Mouse (Mus musculus) G1E (cell line): ENCODE results near the gene Csdc2. TPM values are rescaled to one million over a fixed set of nuclear protein-coding genes. Genes with fewer than 3 reads are reported as not detected.
"Not testable (repeated sequence)": the region's sequence is repeated elsewhere in the genome, so short reads cannot be mapped to it uniquely, and the experiment has no call there.

Source experiments
- ATAC-seq: 2 replicates; pipeline ENCODE4 v1.8.0; 2016; ENCODE audit warnings: mild to moderate bottlenecking; ENCODE audit not compliant: insufficient number of reproducible peaks, poor library complexity, low FRiP score, severe bottlenecking; ENCODE audit errors: extremely low read depth
- DNase-seq: peaks from one replicate; pipeline ENCODE4 v3.0.0; 2012; ENCODE audit warnings: low spot score
- H3K27me3 ChIP-seq: 2 replicates; pipeline ENCODE4 v1.6.1; 2012; ENCODE audit warnings: mild to moderate bottlenecking, low read length, inconsistent platforms; ENCODE audit not compliant: insufficient read depth
- H3K36me3 ChIP-seq: replicated peaks from 2 replicates; pipeline ENCODE3; 2012; ENCODE audit warnings: mild to moderate bottlenecking, inconsistent platforms
- H3K4me1 ChIP-seq: 2 replicates; pipeline ENCODE4 v1.6.1; 2012; ENCODE audit warnings: low read depth, low read length, inconsistent platforms, mixed read lengths; ENCODE audit not compliant: insufficient read depth
- H3K4me3 ChIP-seq: 2 replicates; pipeline ENCODE4 v1.5.1; 2012; ENCODE audit warnings: low read depth, mild to moderate bottlenecking, inconsistent platforms, low read length, moderate library complexity, mixed read lengths
- H3K9me3 ChIP-seq: replicated peaks from 2 replicates; pipeline ENCODE4 v1.6.1; 2012; ENCODE audit warnings: inconsistent platforms
- CTCF ChIP-seq: IDR thresholded peaks from 2 replicates; pipeline ENCODE4 v1.5.1; 2012; ENCODE audit warnings: low read depth, low read length, inconsistent platforms, mixed read lengths
- GATA1 ChIP-seq: IDR thresholded peaks from 2 replicates; pipeline ENCODE4 v1.6.1; 2012; ENCODE audit warnings: borderline replicate concordance, low read length, inconsistent platforms, mixed read lengths
- GATA2 ChIP-seq: IDR thresholded peaks from 2 replicates; pipeline ENCODE4 v1.6.1; 2012; ENCODE audit warnings: low read depth, low read length, inconsistent platforms, borderline replicate concordance
- POLR2AphosphoS5 ChIP-seq: IDR thresholded peaks from 2 replicates; pipeline ENCODE4 v1.6.1; 2012; ENCODE audit warnings: low read depth, low read length, inconsistent platforms; ENCODE audit not compliant: insufficient replicate concordance
- TAL1 ChIP-seq: conservative IDR thresholded peaks from 2 replicates; pipeline ENCODE4 v1.6.1; 2012; ENCODE audit warnings: low read depth, low read length, inconsistent platforms, mixed read lengths
- polyA plus RNA-seq: library from polyadenylated mRNA; stranded (reverse); fragments of >175 nt; gene quantifications from 2 replicates; pipeline ENCODE4 v1.2.3, GENCODE M21; 2012
- total RNA-seq, 2 experiments: library from RNA; stranded (forward) in 1 of 2; stranded (reverse) in 1 of 2; fragments of 200-1000 nt in 1 of 2; fragments of >200 nt in 1 of 2; fragmentation: Nextera tagmentation in 1 of 2; gene quantifications; 2 replicates each; pipeline ENCODE4 v1.2.3; 2014 to 2017

The Csdc2 gene
- total and polyA plus RNA-seq, 3 experiments = not detected

GRCm38 (mm10) chr15:81896407-81896806 lies 40.2 kb upstream of the Csdc2 start:
- no peak for DNase-seq
- TF ChIP-seq CTCF (no peak), TAL1 (no peak), POLR2AphosphoS5 (no peak), GATA2 (no peak), GATA1 (no peak)
- Histone ChIP-seq H3K9me3 (no peaks in the 10 kb centered on the region), H3K4me3 (no peak overlapping the region), H3K4me1 (peaks cover 12% of the 10 kb centered on the region), H3K36me3 (peaks cover 93% of the 10 kb centered on the region), H3K27me3 (no peaks in the 10 kb centered on the region)
- no peak for ATAC-seq

GRCm38 (mm10) chr15:81897607-81898285 lies 38.8 kb upstream of the Csdc2 start:
- DNase-seq = no peak
- TF ChIP-seq TAL1 = no peak
- TF ChIP-seq CTCF = no peak
- TF ChIP-seq POLR2AphosphoS5 = no peak
- TF ChIP-seq GATA1 = no peak
- no peak for TF ChIP-seq GATA2
- H3K36me3 ChIP-seq = peaks cover 94% of the 10 kb centered on the region
- no peaks in the 10 kb centered on the region for H3K9me3 ChIP-seq
- H3K4me3 ChIP-seq = no peak overlapping the region
- no peak for ATAC-seq
- no peaks in the 10 kb centered on the region for H3K27me3 ChIP-seq
- H3K4me1 ChIP-seq = no peaks in the 10 kb centered on the region

DNA sequence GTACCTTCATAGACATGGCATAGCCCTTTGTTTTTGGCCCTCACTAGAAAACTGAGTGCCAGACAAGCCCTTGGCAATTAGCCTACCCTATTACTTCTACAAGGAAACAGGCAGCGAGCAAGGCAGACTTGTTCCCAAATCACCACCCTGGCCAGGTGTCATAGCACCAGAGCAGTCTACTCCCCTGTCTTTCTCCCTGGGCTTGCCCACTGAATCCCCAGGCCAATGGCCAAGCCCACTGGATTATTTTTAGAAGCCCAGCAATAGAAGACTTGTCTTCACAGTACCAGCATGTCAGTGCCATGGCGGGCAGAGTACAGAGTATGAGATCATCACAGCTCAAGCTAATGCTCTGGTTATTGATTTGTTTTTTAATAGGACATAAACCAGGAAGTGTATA lies 37.8 kb upstream of the Csdc2 start:
- H3K9me3 ChIP-seq = no peaks in the 10 kb centered on the region
- ATAC-seq (no peak), DNase-seq (no peak)
- peaks cover 95% of the 10 kb centered on the region for H3K36me3 ChIP-seq
- no peak overlapping the region for H3K4me3 ChIP-seq
- TF ChIP-seq GATA1 (no peak), TAL1 (no peak), GATA2 (no peak), CTCF (no peak), POLR2AphosphoS5 (no peak)
- H3K4me1 ChIP-seq = no peaks in the 10 kb centered on the region
- no peaks in the 10 kb centered on the region for H3K27me3 ChIP-seq

DNA sequence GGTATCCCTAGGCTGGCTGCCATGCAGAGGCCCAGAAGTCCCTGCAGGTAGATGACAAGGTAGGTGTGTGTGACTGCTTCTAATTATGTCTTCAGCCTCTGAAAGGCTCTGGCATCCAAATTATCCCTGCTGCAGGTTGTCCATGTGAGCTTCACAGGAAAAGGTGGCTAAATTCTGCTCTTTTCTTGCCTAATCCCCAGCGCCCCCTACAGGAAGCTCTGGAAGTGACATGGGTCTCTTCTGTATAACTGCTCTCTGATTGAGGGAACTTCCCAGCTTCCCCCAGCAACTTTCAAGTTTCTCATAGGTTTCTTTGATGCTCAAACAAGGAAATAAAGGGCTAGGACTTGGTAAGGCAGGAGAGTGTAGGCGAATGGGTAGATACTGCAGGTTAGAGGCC lies 31.6 kb upstream of the Csdc2 start:
- TF ChIP-seq GATA2 (no peak), TAL1 (no peak), POLR2AphosphoS5 (no peak), GATA1 (no peak), CTCF (peak; percentile 51; the same call in 1 of the 2 replicates)
- DNase-seq (no peak), ATAC-seq (no peak)
- peaks cover 98% of the 10 kb centered on the region for H3K36me3 ChIP-seq
- no peak overlapping the region for H3K4me3 ChIP-seq
- no peaks in the 10 kb centered on the region for H3K27me3 ChIP-seq
- H3K4me1 ChIP-seq = peaks cover 3% of the 10 kb centered on the region; the same call in 1 of the 2 replicates
- no peaks in the 10 kb centered on the region for H3K9me3 ChIP-seq

DNA sequence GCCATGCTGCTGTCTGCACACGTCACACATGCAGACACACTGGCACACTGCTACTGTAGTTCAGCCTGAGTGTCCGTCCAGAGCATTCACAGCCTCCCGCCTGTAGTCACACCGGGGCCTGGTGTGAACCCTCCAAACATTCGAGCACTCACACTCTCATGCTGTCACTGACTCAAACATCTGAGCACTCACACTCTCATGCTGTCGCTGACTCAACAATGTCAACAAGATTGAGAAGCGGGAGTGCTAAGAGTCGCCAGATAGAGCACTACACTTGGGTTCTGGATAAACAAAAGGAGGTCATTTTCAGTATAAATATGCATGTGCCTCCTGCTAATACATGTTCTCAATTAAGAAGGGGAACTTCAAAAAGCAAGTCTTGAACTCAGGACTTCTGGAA lies 28.6 kb upstream of the Csdc2 start:
- H3K27me3 ChIP-seq = no peaks in the 10 kb centered on the region
- no peak for TF ChIP-seq CTCF
- TF ChIP-seq GATA1 = no peak
- TF ChIP-seq TAL1 = no peak
- TF ChIP-seq GATA2 = no peak
- TF ChIP-seq POLR2AphosphoS5 = no peak
- ATAC-seq (no peak), DNase-seq (no peak)
- H3K4me3 ChIP-seq = no peak overlapping the region
- H3K4me1 ChIP-seq = peaks cover 16% of the 10 kb centered on the region
- H3K9me3 ChIP-seq = no peaks in the 10 kb centered on the region
- peaks cover 98% of the 10 kb centered on the region for H3K36me3 ChIP-seq

GRCm38 (mm10) chr15:81908767-81909166 lies 27.8 kb upstream of the Csdc2 start:
- DNase-seq, H3K9me3 ChIP-seq, H3K4me3 ChIP-seq, ATAC-seq, H3K27me3 ChIP-seq: not testable (repeated sequence)
- Histone ChIP-seq H3K4me1 (peaks cover 22% of the 10 kb centered on the region), H3K36me3 (peaks cover 98% of the 10 kb centered on the region)

DNA sequence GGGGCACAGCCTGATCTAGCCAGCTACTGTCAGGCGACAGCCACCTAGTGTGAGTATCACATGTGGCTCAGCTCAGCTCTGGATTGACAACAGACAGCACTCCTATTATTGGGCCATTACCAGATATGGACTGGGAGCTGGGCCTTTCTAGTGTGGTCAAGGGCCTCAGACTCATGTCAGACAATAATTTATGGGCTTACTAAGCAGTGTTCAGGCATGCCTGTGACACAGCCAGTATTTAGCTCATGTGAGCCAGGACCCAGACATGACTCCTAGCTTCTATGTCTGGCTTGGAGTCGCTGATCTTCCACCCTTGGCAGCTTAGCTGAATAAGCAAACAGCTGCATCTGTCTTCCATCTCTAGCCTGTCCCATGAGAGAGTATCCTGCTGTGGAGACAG lies 24.1 kb upstream of the Csdc2 start:
- Histone ChIP-seq H3K27me3 (no peaks in the 10 kb centered on the region), H3K4me3 (no peak overlapping the region), H3K9me3 (no peaks in the 10 kb centered on the region), H3K4me1 (peaks cover 37% of the 10 kb centered on the region), H3K36me3 (peaks cover 98% of the 10 kb centered on the region)
- DNase-seq (no peak), ATAC-seq (no peak)
- no peak for TF ChIP-seq POLR2AphosphoS5
- no peak for TF ChIP-seq TAL1
- TF ChIP-seq GATA1 = no peak
- no peak for TF ChIP-seq GATA2
- TF ChIP-seq CTCF = no peak
